Mouse (Mus musculus) small intestine, adult 2 months (tissue): ENCODE measurements at regions not wholly inside any gene's neighbourhood (a gene's known extent, or its start where the extent isn't known, plus 50 kb on each side); places are given as distances from the start of the nearest gene placed in this dataset.

Experiments used
- CTCF ChIP-seq: fragments of 200-500 bp; IDR thresholded peaks from 2 replicates; pipeline ENCODE4 v1.5.1; 2012; ENCODE audit warnings: low read depth, mild to moderate bottlenecking, control low read depth, inconsistent platforms, low read length, moderate library complexity, mixed read lengths; ENCODE audit not compliant: insufficient replicate concordance, insufficient read length; ENCODE audit errors: extremely low read depth
- POLR2A ChIP-seq: fragments of 200-500 bp; IDR thresholded peaks from 2 replicates; pipeline ENCODE4 v1.6.1; 2012; ENCODE audit warnings: low read depth, mild to moderate bottlenecking, control low read depth, inconsistent platforms, low read length, moderate library complexity

- no peak for TF ChIP-seq CTCF
- TF ChIP-seq POLR2A = no peak
Measured at GRCm38 (mm10) chr4:131475023-131475422, 363.1 kb downstream of the Ptpru start.
